8 mouse cellular contexts compared by ENCODE assay signal in genomic region chr6:7120136-7120535, GRCm38 (mm10).
DNase-seq lines count a peak whose midpoint lies in the region; ATAC-seq and TF ChIP-seq lines count a peak whose summit lies in the region.

No protein-coding gene starts in this region.

- H3K9ac ChIP-seq in forebrain, embryonic 15.5 days (replicated peaks), result no peak overlapping the region
- H3K9ac ChIP-seq in lung, postnatal 0 days (replicated peaks; ENCODE audit: low read depth), result no peak overlapping the region

- H3K4me1 ChIP-seq in forebrain, embryonic 10.5 days, result no peaks in the 10 kb centered on the region
- H3K4me1 ChIP-seq in forebrain, embryonic 15.5 days, result no peaks in the 10 kb centered on the region
- H3K4me1 ChIP-seq in thymus, adult 2 months (replicated peaks; ENCODE audit: control insufficient read depth, insufficient read depth, low read length), result no peaks in the 10 kb centered on the region
- no peaks in the 10 kb centered on the region for H3K4me1 ChIP-seq in lung, postnatal 0 days (ENCODE audit: insufficient read depth, low read depth, low read length)

- no peak for TF ChIP-seq CTCF in thymus, adult 2 months (IDR thresholded peaks at IDR 0.05; ENCODE audit: borderline replicate concordance, control insufficient read depth, extremely low read depth, insufficient read depth, low read length, poor library complexity)
- peak; percentile 42 for TF ChIP-seq CTCF in lung, postnatal 0 days (IDR thresholded peaks at IDR 0.05)

- H3K4me2 ChIP-seq in forebrain, embryonic 15.5 days (replicated peaks), result no peak overlapping the region
- H3K4me2 ChIP-seq in lung, postnatal 0 days (replicated peaks; ENCODE audit: low read depth, low read length), result no peak overlapping the region

- no peak overlapping the region for H3K27ac ChIP-seq in forebrain, embryonic 10.5 days
- no peak overlapping the region for H3K27ac ChIP-seq in forebrain, embryonic 15.5 days (replicated peaks)
- H3K27ac ChIP-seq in thymus, adult 2 months (ENCODE audit: control insufficient read depth, insufficient read depth, low read length), result no peak overlapping the region
- H3K27ac ChIP-seq in lung, postnatal 0 days (ENCODE audit: low read length), result no peak overlapping the region

- no peaks in the 10 kb centered on the region for H3K27me3 ChIP-seq in forebrain, embryonic 10.5 days (ENCODE audit: poor library complexity, severe bottlenecking)
- H3K27me3 ChIP-seq in forebrain, embryonic 15.5 days, result no peaks in the 10 kb centered on the region
- H3K27me3 ChIP-seq in thymus, adult 2 months (ENCODE audit: control insufficient read depth, insufficient read depth, low read length), result no peaks in the 10 kb centered on the region
- H3K27me3 ChIP-seq in lung, postnatal 0 days (replicated peaks; ENCODE audit: insufficient read depth, low read length), result no peaks in the 10 kb centered on the region

- 28% methylated on average over 4 of the region's 4 CpGs for WGBS in forebrain, embryonic 10.5 days
- WGBS in forebrain, embryonic 15.5 days, result 25% methylated on average over 4 of the region's 4 CpGs
- 38% methylated on average over 4 of the region's 4 CpGs for WGBS in thymus, adult 2 months
- 35% methylated on average over 4 of the region's 4 CpGs for WGBS in lung, postnatal 0 days

- TF ChIP-seq POLR2A in thymus, adult 2 months (IDR thresholded peaks at IDR 0.05; ENCODE audit: control insufficient read depth, extremely low read depth, insufficient read depth, low read length, poor library complexity), result no peak

- no peak overlapping the region for H3K4me3 ChIP-seq in forebrain, embryonic 10.5 days
- H3K4me3 ChIP-seq in forebrain, embryonic 15.5 days, result no peak overlapping the region
- no peak overlapping the region for H3K4me3 ChIP-seq in thymus, adult 2 months (ENCODE audit: control insufficient read depth, insufficient read depth, low read length)
- H3K4me3 ChIP-seq in lung, postnatal 0 days (ENCODE audit: low read depth, low read length), result no peak overlapping the region

- no peak for TF ChIP-seq EP300 in lung, postnatal 0 days (IDR thresholded peaks at IDR 0.05)

- no peaks in the 10 kb centered on the region for H3K9me3 ChIP-seq in forebrain, embryonic 10.5 days
- no peaks in the 10 kb centered on the region for H3K9me3 ChIP-seq in forebrain, embryonic 15.5 days
- H3K9me3 ChIP-seq in lung, postnatal 0 days (ENCODE audit: low read length), result no peaks in the 10 kb centered on the region

- no peaks in the 10 kb centered on the region for H3K36me3 ChIP-seq in forebrain, embryonic 10.5 days (replicated peaks)
- no peaks in the 10 kb centered on the region for H3K36me3 ChIP-seq in forebrain, embryonic 15.5 days
- no peaks in the 10 kb centered on the region for H3K36me3 ChIP-seq in thymus, adult 2 months (ENCODE audit: control insufficient read depth, insufficient read depth, low read length)
- no peaks in the 10 kb centered on the region for H3K36me3 ChIP-seq in lung, postnatal 0 days (ENCODE audit: insufficient read depth, low read length)

- no peak for ATAC-seq in forebrain, embryonic 15.5 days (replicated peaks)
- no peak for ATAC-seq in lung, postnatal 0 days

- DNase-seq in forebrain, embryonic 10.5 days (ENCODE audit: extremely low spot score, low spot score), result peak; percentile 29
- DNase-seq in thymus, adult 2 months, result peak; percentile 3
- no peak for DNase-seq in thymus, postnatal 36 days
- DNase-seq in embryo, embryonic 11.5 days (ENCODE audit: low read depth, low spot score), result peak; percentile 29
- DNase-seq in kidney, postnatal 25 days, result peak; percentile 55 to 78
- peak; percentile 11 for DNase-seq in lung, postnatal 0 days (ENCODE audit: low spot score)
- peak; percentile 18 for DNase-seq in testis, postnatal 14 days (ENCODE audit: low spot score)

Comparison
In these comparisons a context has a peak if more than half of its experiments do, and no peak if none do; other contexts are left out.
1. DNase-seq: peak in forebrain, embryonic 10.5 days (single experiment), thymus, adult 2 months (single experiment), embryo, embryonic 11.5 days (single experiment), kidney, postnatal 25 days (2 of 2), lung, postnatal 0 days (single experiment) and testis, postnatal 14 days (single experiment); none in thymus, postnatal 36 days (0 of 2).